Mouse (Mus musculus) embryonic facial prominence, embryonic 14.5 days (tissue): ENCODE data around the gene Lca5l. TPM values are rescaled to one million over a fixed set of nuclear protein-coding genes. Genes with fewer than 3 reads are reported as not detected.
A peak's percentile ranks its signal among the peaks of the same experiment; 100 is the strongest.

Source experiments
- ATAC-seq: fragments of 200-750 bp; cut with Nextera tagmentation; 2 replicates; pipeline ENCODE4 v1.8.0; 2017; ENCODE audit warnings: low read depth, moderate number of reproducible peaks, moderate TSS enrichment
- DNase-seq: peaks from one replicate; pipeline ENCODE4 v3.0.0-alpha.2; 2015; ENCODE audit warnings: low spot score
- H3K27ac ChIP-seq: fragments of 300-500 bp; sonication (generic); replicated peaks from 2 replicates; pipeline ENCODE4 v1.5.1; 2014; ENCODE audit warnings: low read depth, mild to moderate bottlenecking, low read length, moderate library complexity
- H3K27me3 ChIP-seq: fragments of 300-500 bp; sonication (generic); replicated peaks from 2 replicates; pipeline ENCODE4 v1.6.1; 2014; ENCODE audit warnings: low read length; ENCODE audit not compliant: control insufficient read depth, insufficient read depth
- H3K36me3 ChIP-seq: fragments of 300-500 bp; sonication (generic); 2 replicates; pipeline ENCODE4 v1.6.1; 2014; ENCODE audit warnings: low read length, mixed read lengths; ENCODE audit not compliant: control insufficient read depth, insufficient read depth
- H3K4me1 ChIP-seq: fragments of 300-500 bp; sonication (generic); 2 replicates; pipeline ENCODE4 v1.6.1; 2014; ENCODE audit warnings: antibody characterized with exemption, low read length; ENCODE audit not compliant: control insufficient read depth, insufficient read depth
- H3K4me2 ChIP-seq: fragments of 300-500 bp; sonication (generic); 2 replicates; pipeline ENCODE4 v1.6.1; 2014; ENCODE audit warnings: low read depth, mild to moderate bottlenecking, low read length, moderate library complexity, mixed read lengths
- H3K4me3 ChIP-seq: fragments of 300-500 bp; sonication (generic); 2 replicates; pipeline ENCODE4 v1.5.1; 2014; ENCODE audit warnings: low read depth, mild to moderate bottlenecking, low read length
- H3K9ac ChIP-seq: fragments of 300-500 bp; sonication (generic); 2 replicates; pipeline ENCODE4 v1.6.1; 2014; ENCODE audit warnings: low read depth, mild to moderate bottlenecking, low read length, moderate library complexity, mixed read lengths
- H3K9me3 ChIP-seq: fragments of 300-500 bp; sonication (generic); 2 replicates; pipeline ENCODE4 v1.6.1; 2016; ENCODE audit warnings: low read length; ENCODE audit not compliant: control insufficient read depth
- WGBS: fragments of 180-500 bp; shearing (Covaris S2); extraction: QIAGEN DNeasy Blood & Tissue Kit; methylation state at CpG from one replicate; pipeline ENCODE4 v1.1.7; 2014; 5-methylcytosine and 5-hydroxymethylcytosine counted together
- polyA plus RNA-seq: library from polyadenylated mRNA; unstranded; fragments of >200 nt; fragmentation: Nextera tagmentation; extraction: Ambion mirVana; gene quantifications from 2 replicates; pipeline ENCODE4 v1.2.1, GENCODE M21; 2014

Lca5l gene
- polyA plus RNA-seq, 1 experiment from 2014 or later: 1.8 TPM

DNA sequence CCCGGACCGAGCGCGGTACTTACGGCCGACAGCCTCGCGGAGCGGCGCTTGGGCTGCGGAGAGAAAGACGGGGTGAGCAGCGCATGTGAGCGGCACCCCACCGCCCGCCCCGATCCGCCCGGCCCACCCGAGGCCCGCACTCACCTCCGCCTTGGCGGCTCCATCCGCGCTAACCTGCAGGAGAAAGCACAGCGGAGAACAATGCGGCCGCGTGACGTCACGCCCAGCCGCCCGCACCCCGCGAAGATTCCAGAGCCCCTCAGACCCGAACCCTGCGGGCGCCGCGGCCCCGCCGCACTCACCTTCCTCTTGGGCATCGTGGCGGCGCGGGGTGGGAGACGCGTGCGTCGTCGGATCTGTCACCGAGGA, 64.8 kb downstream of the Lca5l start:
- H3K4me2 ChIP-seq: peak overlapping the region; percentile 86
- ATAC-seq: peak; percentile 54
- WGBS: 0% methylated on average over 1 of the region's 52 CpGs

DNA sequence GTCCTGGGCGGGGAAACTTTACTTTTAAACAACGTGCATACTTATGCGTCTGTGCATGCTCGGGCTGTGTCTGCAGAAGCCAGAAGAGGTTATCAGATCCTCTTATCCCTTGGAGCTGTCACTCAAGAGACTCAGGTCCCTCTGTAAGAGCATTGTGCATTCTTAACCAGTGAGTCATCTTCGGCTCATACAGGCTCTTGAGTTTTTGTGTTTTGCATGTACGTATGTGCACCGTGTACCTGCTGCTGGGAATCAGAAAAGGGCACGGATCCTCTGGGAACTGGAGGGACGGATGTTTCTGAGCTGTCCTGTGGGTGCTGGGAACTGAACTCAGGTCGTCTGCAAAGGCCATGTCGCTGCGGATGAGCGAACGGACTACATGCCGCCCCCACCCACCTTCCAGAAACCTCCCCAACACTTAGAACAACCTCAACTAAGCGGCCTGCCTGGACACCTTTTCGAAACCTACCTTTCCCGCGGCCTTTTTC, 65.3 kb downstream of the Lca5l start:
- H3K4me3 ChIP-seq: peak overlapping the region; percentile 96
- peaks cover 12% of the 10 kb centered on the region for H3K4me1 ChIP-seq
- peak overlapping the region; percentile 96 for H3K27ac ChIP-seq
- no peaks in the 10 kb centered on the region for H3K9me3 ChIP-seq
- 2% methylated on average over 17 of the region's 19 CpGs for WGBS
- H3K9ac ChIP-seq: peak overlapping the region; percentile 99
- H3K36me3 ChIP-seq: peaks cover 47% of the 10 kb centered on the region
- ATAC-seq (no peak), DNase-seq (peak; percentile 80)
- no peaks in the 10 kb centered on the region for H3K27me3 ChIP-seq
- H3K4me2 ChIP-seq: peak overlapping the region; percentile 86

More for the DNA sequence above, 64.8 kb downstream of the Lca5l start:
- DNase-seq: no peak
- H3K27ac ChIP-seq: peak overlapping the region; percentile 96
- peaks cover 45% of the 10 kb centered on the region for H3K36me3 ChIP-seq
- H3K9me3 ChIP-seq: no peaks in the 10 kb centered on the region
- H3K4me1 ChIP-seq: peaks cover 12% of the 10 kb centered on the region
- peak overlapping the region; percentile 96 for H3K4me3 ChIP-seq
- H3K9ac ChIP-seq: peak overlapping the region; percentile 99
- H3K27me3 ChIP-seq: no peaks in the 10 kb centered on the region

DNA sequence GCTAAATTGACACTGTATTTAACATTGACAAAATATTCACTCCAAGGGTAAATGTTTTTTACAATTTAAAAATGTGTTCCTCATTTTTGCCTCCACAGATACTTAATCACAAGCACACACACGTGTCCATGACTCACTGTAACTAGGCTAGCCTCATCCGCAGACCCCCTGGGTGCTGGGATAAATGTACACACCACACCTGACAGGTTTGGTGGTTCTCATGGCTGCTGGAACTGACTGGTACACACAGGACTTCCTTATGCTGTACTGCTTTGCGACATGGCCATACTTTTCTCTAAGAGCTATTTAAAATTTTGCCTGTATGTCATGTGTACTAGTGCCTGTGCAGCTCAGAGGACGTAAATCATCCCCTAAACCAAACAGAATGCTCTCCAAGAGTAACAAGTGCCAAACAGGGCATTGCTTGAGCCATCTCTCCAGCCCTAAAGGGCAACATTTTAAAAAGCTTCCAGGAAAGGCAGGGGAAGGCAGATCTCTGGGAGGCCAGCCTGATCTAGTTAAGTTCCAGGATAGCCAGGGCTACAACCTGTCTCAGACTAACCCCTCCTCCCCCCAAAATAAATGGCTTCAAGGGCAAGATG, 71.9 kb downstream of the Lca5l start:
- Histone ChIP-seq H3K9ac (no peak overlapping the region), H3K4me3 (no peak overlapping the region), H3K27ac (no peak overlapping the region), H3K36me3 (peaks cover 43% of the 10 kb centered on the region), H3K4me1 (0 out of 2 replicates have a peak, but pooled peaks cover 3% of the 10 kb centered on the region), H3K9me3 (no peaks in the 10 kb centered on the region), H3K4me2 (no peak overlapping the region), H3K27me3 (no peaks in the 10 kb centered on the region)
- DNase-seq (no peak), ATAC-seq (no peak)
- WGBS: 60% methylated on average over 4 of the region's 4 CpGs

DNA sequence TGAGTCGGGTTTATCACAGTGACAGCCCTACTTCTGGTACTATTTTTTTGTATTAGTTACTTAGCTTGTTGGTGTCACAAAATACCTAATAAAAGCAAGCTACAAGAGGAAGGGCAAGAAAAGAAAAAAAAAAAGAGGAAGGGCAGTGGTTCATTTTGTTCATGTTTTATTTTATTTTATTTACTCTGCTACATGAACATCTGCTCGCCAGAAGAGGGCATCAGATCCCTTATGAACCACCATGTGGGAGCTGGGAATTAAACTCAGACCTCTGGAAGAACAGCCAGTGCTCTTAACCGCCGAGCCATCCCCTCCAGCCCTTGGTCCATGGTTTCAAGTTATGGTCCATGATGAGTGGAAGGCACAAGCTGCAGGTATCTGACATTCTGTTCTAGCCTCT, 77.3 kb downstream of the Lca5l start:
- H3K9ac ChIP-seq: no peak overlapping the region
- H3K4me3 ChIP-seq: no peak overlapping the region
- ATAC-seq (no peak), DNase-seq (no peak)
- no peaks in the 10 kb centered on the region for H3K9me3 ChIP-seq
- 43% methylated on average over 4 of the region's 4 CpGs for WGBS
- H3K4me1 ChIP-seq: no peaks in the 10 kb centered on the region
- H3K4me2 ChIP-seq: no peak overlapping the region
- H3K27ac ChIP-seq: no peak overlapping the region
- no peaks in the 10 kb centered on the region for H3K27me3 ChIP-seq
- H3K36me3 ChIP-seq: no peaks in the 10 kb centered on the region

DNA sequence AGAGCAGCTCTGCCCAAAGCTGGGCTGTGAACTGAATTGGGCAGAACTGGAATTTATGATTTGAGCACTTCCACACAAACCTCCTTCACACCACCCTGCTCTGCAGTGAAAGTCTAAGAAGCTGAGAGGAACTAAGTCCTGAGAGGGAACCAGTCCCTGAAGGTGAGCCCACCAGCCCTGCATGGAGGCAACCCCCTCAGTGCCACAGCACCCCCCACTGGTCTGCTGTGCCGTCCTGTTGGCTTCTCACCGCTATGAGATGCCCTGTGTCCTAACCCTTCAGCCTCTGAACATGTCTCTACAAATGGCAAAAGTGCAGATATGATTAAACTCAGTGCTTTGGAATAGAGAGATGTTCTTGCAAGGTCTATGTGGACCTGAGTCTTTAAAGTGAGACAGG, 79.3 kb downstream of the Lca5l start:
- WGBS: 50% methylated on average over 2 of the region's 2 CpGs
- no peak overlapping the region for H3K4me3 ChIP-seq
- ATAC-seq: no peak
- H3K4me2 ChIP-seq: no peak overlapping the region
- H3K27me3 ChIP-seq: no peaks in the 10 kb centered on the region
- no peak overlapping the region for H3K9ac ChIP-seq
- no peak overlapping the region for H3K27ac ChIP-seq
- DNase-seq: no peak
- H3K4me1 ChIP-seq: no peaks in the 10 kb centered on the region
- no peaks in the 10 kb centered on the region for H3K9me3 ChIP-seq
- H3K36me3 ChIP-seq: no peaks in the 10 kb centered on the region

DNA sequence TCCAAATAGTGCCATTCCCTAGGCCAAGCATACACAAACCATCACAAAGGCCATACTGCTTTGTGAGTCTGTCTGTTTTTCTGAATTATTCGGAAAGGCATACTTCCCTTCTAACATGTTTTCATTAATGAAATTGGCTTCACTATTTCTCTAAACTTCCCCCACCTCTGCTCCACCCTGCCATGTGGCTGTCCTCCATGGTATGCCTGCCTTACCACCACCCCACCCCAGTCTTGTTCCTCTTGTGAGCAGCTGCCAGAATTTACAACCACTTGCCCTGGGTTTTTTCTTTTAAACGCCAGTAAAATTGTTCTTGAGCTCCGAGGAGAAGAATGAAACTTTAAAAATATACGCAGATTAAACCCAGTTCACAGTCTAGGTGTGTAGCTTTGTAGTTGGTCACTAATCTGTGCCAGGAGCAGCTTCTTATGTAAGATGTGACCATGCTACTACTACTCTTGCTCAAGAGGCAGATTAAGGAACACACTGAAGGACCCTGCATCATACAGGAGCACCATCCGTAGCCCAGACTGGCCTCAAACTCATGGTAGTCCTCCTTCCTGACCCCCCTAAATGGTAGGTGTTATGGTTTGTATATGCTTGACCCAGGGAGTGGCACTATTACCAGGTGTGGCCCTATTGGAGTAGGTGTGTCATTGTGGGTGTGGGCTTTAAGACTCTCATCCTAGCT, 81.3 kb downstream of the Lca5l start:
- Histone ChIP-seq H3K4me3 (no peak overlapping the region), H3K9ac (no peak overlapping the region), H3K27me3 (no peaks in the 10 kb centered on the region), H3K4me1 (no peaks in the 10 kb centered on the region), H3K36me3 (no peaks in the 10 kb centered on the region), H3K4me2 (no peak overlapping the region), H3K27ac (no peak overlapping the region), H3K9me3 (no peaks in the 10 kb centered on the region)
- WGBS: 81% methylated on average over 5 of the region's 5 CpGs
- ATAC-seq (no peak), DNase-seq (no peak)

DNA sequence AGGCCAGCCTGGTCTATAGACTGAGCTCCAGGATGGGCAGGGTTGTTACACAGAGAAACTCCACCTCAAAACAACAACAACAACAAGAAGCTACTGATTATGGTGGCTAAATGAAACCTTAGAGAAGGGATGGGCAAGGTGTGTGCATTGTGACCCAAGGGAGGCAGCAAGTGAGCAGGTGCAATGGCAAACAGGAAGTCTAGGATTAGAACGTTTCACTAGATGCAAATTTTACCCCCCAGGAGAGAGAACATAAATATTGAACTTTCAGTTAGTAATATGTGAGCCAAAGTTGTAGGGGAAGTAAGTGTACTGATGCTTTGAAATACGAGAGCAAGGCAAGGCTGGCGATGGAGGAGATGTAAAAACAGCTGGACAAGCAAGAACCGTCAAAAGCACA, 82.4 kb downstream of the Lca5l start:
- Histone ChIP-seq H3K27ac (no peak overlapping the region), H3K4me2 (no peak overlapping the region), H3K36me3 (no peaks in the 10 kb centered on the region), H3K9me3 (no peaks in the 10 kb centered on the region), H3K4me1 (no peaks in the 10 kb centered on the region), H3K4me3 (no peak overlapping the region), H3K9ac (no peak overlapping the region), H3K27me3 (no peaks in the 10 kb centered on the region)
- WGBS: 52% methylated on average over 4 of the region's 4 CpGs
- ATAC-seq: no peak
- DNase-seq: no peak
